Mouse (Mus musculus) midbrain, embryonic 11.5 days (tissue): ENCODE results near the gene Olfr1195. TPM values are rescaled to one million over a fixed set of nuclear protein-coding genes. Genes with fewer than 3 reads are reported as not detected.
"Not testable (repeated sequence)": the region's sequence is repeated elsewhere in the genome, so short reads cannot be mapped to it uniquely, and the experiment has no call there.

Source experiments
- ATAC-seq: fragments of 200-750 bp; cut with Nextera tagmentation; 2 replicates; pipeline ENCODE4 v1.8.0; 2017; ENCODE audit warnings: moderate TSS enrichment, moderate library complexity; ENCODE audit not compliant: low FRiP score
- DNase-seq: peaks from one replicate; pipeline ENCODE4 v3.0.0; 2015; ENCODE audit warnings: low spot score; ENCODE audit errors: missing footprints
- H3K27ac ChIP-seq: fragments of 300-500 bp; sonication (generic); 2 replicates; pipeline ENCODE4 v1.5.1; 2014; ENCODE audit warnings: low read depth, low read length
- H3K27me3 ChIP-seq: fragments of 300-500 bp; sonication (generic); 2 replicates; pipeline ENCODE4 v1.6.1; 2014; ENCODE audit warnings: mild to moderate bottlenecking, low read length, moderate library complexity, mixed read lengths; ENCODE audit not compliant: control insufficient read depth, insufficient read depth
- H3K36me3 ChIP-seq: fragments of 300-500 bp; sonication (generic); 2 replicates; pipeline ENCODE4 v1.6.1; 2014; ENCODE audit warnings: mild to moderate bottlenecking, low read length, moderate library complexity, mixed read lengths; ENCODE audit not compliant: control insufficient read depth, insufficient read depth
- H3K4me1 ChIP-seq: fragments of 300-500 bp; sonication (generic); 2 replicates; pipeline ENCODE4 v1.6.1; 2014; ENCODE audit warnings: low read length; ENCODE audit not compliant: control insufficient read depth, insufficient read depth
- H3K4me2 ChIP-seq: fragments of 300-500 bp; sonication (generic); 2 replicates; pipeline ENCODE4 v1.6.1; 2014; ENCODE audit warnings: mild to moderate bottlenecking, moderate library complexity
- H3K4me3 ChIP-seq: fragments of 300-500 bp; sonication (generic); 2 replicates; pipeline ENCODE4 v1.5.1; 2014; ENCODE audit warnings: low read depth, low read length
- H3K9ac ChIP-seq: fragments of 300-500 bp; sonication (generic); 2 replicates; pipeline ENCODE4 v1.6.1; 2014; ENCODE audit warnings: low read length
- H3K9me3 ChIP-seq: fragments of 300-500 bp; sonication (generic); 2 replicates; pipeline ENCODE4 v1.6.1; 2016; ENCODE audit warnings: low read length; ENCODE audit not compliant: control insufficient read depth
- WGBS: fragments of 180-500 bp; shearing (Covaris S2); extraction: QIAGEN DNeasy Blood & Tissue Kit; methylation state at CpG from one replicate; pipeline ENCODE4 v1.1.7; 2014; 5-methylcytosine and 5-hydroxymethylcytosine counted together
- polyA plus RNA-seq: library from polyadenylated mRNA; unstranded; fragments of >200 nt; fragmentation: Nextera tagmentation; extraction: Ambion mirVana; gene quantifications from 2 replicates; pipeline ENCODE4 v1.2.1, GENCODE M21; 2014

Gene Olfr1195
- polyA plus RNA-seq: not detected in 2 replicates

DNA sequence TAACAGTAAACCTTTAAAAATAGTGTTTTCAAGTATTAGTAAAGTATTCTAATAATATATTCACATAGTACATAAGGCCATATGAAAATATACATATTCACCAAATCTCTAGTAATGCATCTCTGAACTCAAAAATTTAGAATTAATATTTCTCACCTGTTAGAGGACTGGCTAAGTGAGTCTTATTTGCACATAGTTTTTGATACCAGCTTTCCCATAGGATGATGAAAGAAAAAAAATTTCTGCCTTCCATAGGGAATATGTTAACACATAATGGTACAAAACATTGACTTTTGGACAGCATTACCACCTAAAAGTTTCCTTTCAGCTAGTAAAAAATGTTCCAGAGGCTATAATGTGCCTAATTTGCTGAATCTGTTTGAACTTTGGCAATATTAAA, at the start of gene Olfr1195:
TSS of gene Olfr1195 (minus strand) at position 101 of the 400 bp plus-strand sequence.
- no peaks in the 10 kb centered on the region for H3K4me1 ChIP-seq
- no peak within 1 kb of the TSS for H3K4me3 ChIP-seq
- H3K9ac ChIP-seq: no peak within 1 kb of the TSS
- ATAC-seq (no peak), DNase-seq (no peak)
- H3K4me2 ChIP-seq: no peak within 1 kb of the TSS
- H3K27me3 ChIP-seq: no peaks in the 10 kb centered on the region
- H3K9me3 ChIP-seq: no peaks in the 10 kb centered on the region
- no peaks in the 10 kb centered on the region for H3K36me3 ChIP-seq
- H3K27ac ChIP-seq: no peak within 1 kb of the TSS

GRCm38 (mm10) chr2:88732266-88732665, 43.3 kb upstream of the Olfr1195 start, which contains the start of gene Olfr1197:
TSS of gene Olfr1197 (minus strand) at chr2:88732366.
- 87% methylated on average over 1 of the region's 1 CpGs for WGBS
- H3K36me3 ChIP-seq: no peaks in the 10 kb centered on the region
- no peaks in the 10 kb centered on the region for H3K9me3 ChIP-seq
- no peaks in the 10 kb centered on the region for H3K4me1 ChIP-seq
- H3K27ac ChIP-seq: no peak within 1 kb of the TSS
- DNase-seq: no peak
- H3K4me3 ChIP-seq: no peak within 1 kb of the TSS
- H3K9ac ChIP-seq: no peak within 1 kb of the TSS
- ATAC-seq: no peak
- no peaks in the 10 kb centered on the region for H3K27me3 ChIP-seq
- no peak within 1 kb of the TSS for H3K4me2 ChIP-seq

- Histone ChIP-seq H3K4me1 (no peaks in the 10 kb centered on the region), H3K27ac (no peak within 1 kb of the TSS), H3K9me3 (no peaks in the 10 kb centered on the region), H3K4me3 (no peak within 1 kb of the TSS), H3K9ac (no peak within 1 kb of the TSS), H3K27me3 (no peaks in the 10 kb centered on the region), H3K36me3 (no peaks in the 10 kb centered on the region), H3K4me2 (no peak within 1 kb of the TSS)
- ATAC-seq (no peak), DNase-seq (no peak)
- 86% methylated on average over 2 of the region's 2 CpGs for WGBS
Measured at GRCm38 (mm10) chr2:88704497-88704896, 15.5 kb upstream of the Olfr1195 start, which contains the start of gene Olfr1196. TSS of gene Olfr1196 (minus strand) at chr2:88704597.

DNA sequence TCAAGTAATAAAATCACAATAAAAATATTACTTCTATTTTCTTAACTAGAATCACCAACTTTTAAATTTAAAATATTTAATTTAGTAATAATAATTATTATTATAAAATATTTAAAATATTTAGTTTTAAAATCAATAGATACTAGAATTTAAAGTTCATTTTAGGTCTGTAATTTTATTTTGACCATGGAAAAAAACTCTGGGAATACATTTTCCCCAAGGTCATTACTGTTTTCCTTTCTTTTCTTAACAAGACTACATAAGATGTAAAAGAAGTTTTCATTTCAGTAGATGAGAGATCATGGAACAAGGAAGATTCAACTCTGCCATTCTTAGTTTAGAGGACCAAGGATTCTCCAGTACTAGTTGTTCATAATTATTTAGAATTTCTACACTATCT, 13.7 kb downstream of the Olfr1195 start, which contains the start of gene Olfr1193:
TSS of gene Olfr1193 (plus strand) at position 301 of the 400 bp plus-strand sequence.
- H3K9ac ChIP-seq, H3K4me2 ChIP-seq, H3K9me3 ChIP-seq, ATAC-seq, H3K27me3 ChIP-seq, H3K4me1 ChIP-seq, DNase-seq, H3K36me3 ChIP-seq, H3K4me3 ChIP-seq, H3K27ac ChIP-seq: not testable (repeated sequence)

DNA sequence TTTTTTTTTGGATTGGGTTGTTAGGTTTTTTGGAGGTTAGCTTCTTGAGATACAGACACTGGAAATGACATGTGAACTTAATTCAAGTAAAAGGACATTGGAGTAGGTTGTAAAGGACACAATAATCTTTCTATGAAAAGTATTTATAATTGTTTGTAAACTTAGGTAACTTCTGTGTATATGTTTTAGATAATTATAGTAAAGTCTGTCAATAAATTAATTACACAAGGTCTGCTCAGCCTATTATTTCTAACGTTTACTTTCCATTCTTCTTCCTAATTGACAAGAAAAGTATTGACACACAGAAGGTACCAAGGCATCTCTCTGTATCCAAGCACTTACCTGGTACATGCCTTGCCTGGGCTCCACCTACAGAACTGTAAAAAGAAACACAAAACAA, 40.8 kb downstream of the Olfr1195 start, which contains the start of gene Olfr1192-ps1:
TSS of gene Olfr1192-ps1 (plus strand) at position 301 of the 400 bp plus-strand sequence.
- no peak for ATAC-seq

DNA sequence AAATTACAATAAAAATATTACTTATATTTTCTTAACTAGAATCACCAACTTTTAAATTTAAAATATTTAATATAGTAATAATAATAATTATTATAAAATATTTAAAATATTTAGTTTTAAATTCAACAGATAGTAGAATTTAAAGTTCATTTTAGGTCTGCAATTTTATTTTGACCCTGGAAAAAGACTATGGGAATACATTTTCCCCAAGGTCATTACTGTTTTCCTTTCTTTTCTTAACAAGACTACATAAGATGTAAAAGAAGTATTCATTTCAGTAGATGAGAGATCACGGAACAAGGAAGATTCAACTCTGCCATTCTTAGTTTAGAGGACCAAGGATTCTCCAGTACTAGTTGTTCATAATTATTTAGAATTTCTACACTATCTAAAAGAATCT, 48.7 kb downstream of the Olfr1195 start, which contains the start of gene Olfr1191-ps1:
TSS of gene Olfr1191-ps1 (plus strand) at position 301 of the 400 bp plus-strand sequence.
- WGBS: 82% methylated on average over 1 of the region's 1 CpGs
- not testable (repeated sequence) for H3K4me3 ChIP-seq, H3K9ac ChIP-seq, H3K27me3 ChIP-seq, ATAC-seq, H3K9me3 ChIP-seq, H3K36me3 ChIP-seq, H3K4me1 ChIP-seq, DNase-seq, H3K4me2 ChIP-seq, H3K27ac ChIP-seq

More for the DNA sequence above, 40.8 kb downstream of the Olfr1195 start, which contains the start of gene Olfr1192-ps1:
- Histone ChIP-seq H3K36me3 (no peaks in the 10 kb centered on the region), H3K27ac (no peak within 1 kb of the TSS), H3K9ac (no peak within 1 kb of the TSS), H3K27me3 (no peaks in the 10 kb centered on the region), H3K4me2 (no peak within 1 kb of the TSS), H3K4me3 (no peak within 1 kb of the TSS), H3K9me3 (no peaks in the 10 kb centered on the region), H3K4me1 (no peaks in the 10 kb centered on the region)
- WGBS: 26% methylated on average over 1 of the region's 1 CpGs
- DNase-seq: no peak

Other genes starting within 250 kb of the Olfr1195 start
- gene Gm13757, start 240.1 kb downstream of the Olfr1195 start, polyA plus RNA-seq: not detected in 2 replicates
- not detected in 2 replicates for gene Olfr1183, start 234.3 kb downstream of the Olfr1195 start, polyA plus RNA-seq
- gene Olfr1184, start 205.6 kb downstream of the Olfr1195 start, polyA plus RNA-seq: not detected in 2 replicates
- not detected in 2 replicates for gene Olfr1185-ps1, start 195.9 kb downstream of the Olfr1195 start, polyA plus RNA-seq
- gene Olfr1186, start 170.6 kb downstream of the Olfr1195 start, polyA plus RNA-seq: not detected in 2 replicates
- not detected in 2 replicates for gene Olfr1188, start 132.3 kb downstream of the Olfr1195 start, polyA plus RNA-seq
- not detected in 2 replicates for gene Olfr1189, start 102.7 kb downstream of the Olfr1195 start, polyA plus RNA-seq
- not detected in 2 replicates for gene Olfr1191-ps1, start 48.6 kb downstream of the Olfr1195 start, polyA plus RNA-seq
- gene Olfr1192-ps1, start 40.7 kb downstream of the Olfr1195 start, polyA plus RNA-seq: not detected in 2 replicates
- not detected in 2 replicates for gene Olfr1193, start 13.6 kb downstream of the Olfr1195 start, polyA plus RNA-seq
- gene Olfr1196, start 15.4 kb upstream of the Olfr1195 start, polyA plus RNA-seq: not detected in 2 replicates
- not detected in 2 replicates for gene Olfr1197, start 43.2 kb upstream of the Olfr1195 start, polyA plus RNA-seq
- not detected in 2 replicates for gene Olfr1198, start 62.2 kb upstream of the Olfr1195 start, polyA plus RNA-seq
- not detected in 2 replicates for gene Olfr1199, start 71.3 kb upstream of the Olfr1195 start, polyA plus RNA-seq
- gene Olfr1200, start 81.3 kb upstream of the Olfr1195 start, polyA plus RNA-seq: not detected in 2 replicates
- not detected in 2 replicates for gene Olfr1201, start 103.8 kb upstream of the Olfr1195 start, polyA plus RNA-seq
- not detected in 2 replicates for gene Olfr1202, start 125.3 kb upstream of the Olfr1195 start, polyA plus RNA-seq
- gene Olfr1205, start 140.6 kb upstream of the Olfr1195 start, polyA plus RNA-seq: not detected in 2 replicates
- gene Olfr1204, start 160.1 kb upstream of the Olfr1195 start, polyA plus RNA-seq: not detected in 2 replicates
- gene Olfr1206, start 174.0 kb upstream of the Olfr1195 start, polyA plus RNA-seq: not detected in 2 replicates
- not detected in 2 replicates for gene Olfr1208, start 213.1 kb upstream of the Olfr1195 start, polyA plus RNA-seq
- not detected in 2 replicates for gene Olfr1209, start 226.0 kb upstream of the Olfr1195 start, polyA plus RNA-seq
- gene Olfr1211, start 248.9 kb upstream of the Olfr1195 start, polyA plus RNA-seq: not detected in 2 replicates